Mouse (Mus musculus) myocyte (in vitro differentiated cells): Measurements from ENCODE around the gene Sdf4.

Experiments
- CEBPB ChIP-seq: IDR thresholded peaks from 2 replicates; pipeline ENCODE4 v1.6.1; 2011; ENCODE audit warnings: mild to moderate bottlenecking, moderate library complexity; ENCODE audit not compliant: poor library complexity, insufficient read depth, severe bottlenecking
- E2F4 ChIP-seq: IDR thresholded peaks from one replicate; pipeline ENCODE4 v1.6.1; 2011; ENCODE audit warnings: mild to moderate bottlenecking, control low read depth, moderate library complexity; ENCODE audit not compliant: insufficient read depth
- MAX ChIP-seq: IDR thresholded peaks from one replicate; pipeline ENCODE4 v1.6.1; 2011; ENCODE audit warnings: low read depth, mild to moderate bottlenecking, control low read depth
- MYOD1 ChIP-seq, 3 experiments: IDR thresholded peaks; one replicate each; pipeline ENCODE4 v1.6.1; 2011; ENCODE audit warnings: control low read depth in 2 of 3, low read depth in 2 of 3, mild to moderate bottlenecking in 2 of 3, moderate library complexity in 1 of 3; ENCODE audit not compliant: insufficient read length in 2 of 3, control insufficient read depth in 1 of 3
- POLR2A ChIP-seq: IDR thresholded peaks from one replicate; pipeline ENCODE4 v1.6.1; 2011; ENCODE audit warnings: low read depth, mild to moderate bottlenecking, control low read depth, moderate library complexity; ENCODE audit not compliant: insufficient read length
- SRF ChIP-seq: IDR thresholded peaks from one replicate; pipeline ENCODE4 v1.6.1; 2011; ENCODE audit warnings: low read depth; ENCODE audit not compliant: control insufficient read depth, insufficient read length
- TCF3 ChIP-seq: IDR thresholded peaks from one replicate; pipeline ENCODE4 v1.6.1; 2011; ENCODE audit warnings: low read depth, control low read depth; ENCODE audit not compliant: insufficient read length
- USF1 ChIP-seq: IDR thresholded peaks from one replicate; pipeline ENCODE4 v1.6.1; 2011; ENCODE audit warnings: low read depth, mild to moderate bottlenecking, control low read depth, moderate library complexity

GRCm38 (mm10) chr4:155981436-155982082 is 11.1 kb upstream of the Sdf4 start:
- TF ChIP-seq SRF (no peak), USF1 (no peak), POLR2A (no peak), MAX (no peak), CEBPB (no peak), MYOD1 (IDR thresholded peaks at IDR 0.05; ENCODE audit: control insufficient read depth in 1 of 3, insufficient read length in 2 of 3, low read depth in 2 of 3) (no peak), TCF3 (no peak), E2F4 (no peak)
